Mouse (Mus musculus) hindbrain, embryonic 11.5 days (tissue): ENCODE measurements at regions not wholly inside any gene's neighbourhood (a gene's known extent, or its start where the extent isn't known, plus 50 kb on each side); places are given as distances from the start of the nearest gene placed in this dataset.

Experiments
- ATAC-seq: fragments of 200-750 bp; cut with Nextera tagmentation; 2 replicates; pipeline ENCODE4 v1.8.0; 2017; ENCODE audit warnings: mild to moderate bottlenecking, moderate TSS enrichment, moderate library complexity; ENCODE audit not compliant: low FRiP score
- DNase-seq: peaks from one replicate; pipeline ENCODE4 v3.0.0-alpha.2; 2015; ENCODE audit warnings: low spot score
- H3K27ac ChIP-seq: fragments of 300-500 bp; sonication (generic); 2 replicates; pipeline ENCODE4 v1.5.1; 2014; ENCODE audit warnings: mild to moderate bottlenecking, low read depth, low read length
- H3K27me3 ChIP-seq: fragments of 300-500 bp; sonication (generic); 2 replicates; pipeline ENCODE4 v1.6.1; 2014; ENCODE audit warnings: mild to moderate bottlenecking, low read length, moderate library complexity, mixed read lengths; ENCODE audit not compliant: control insufficient read depth, insufficient read depth
- H3K36me3 ChIP-seq: fragments of 300-500 bp; sonication (generic); 2 replicates; pipeline ENCODE4 v1.6.1; 2014; ENCODE audit warnings: mild to moderate bottlenecking, low read length, moderate library complexity, mixed read lengths; ENCODE audit not compliant: control insufficient read depth, insufficient read depth
- H3K4me1 ChIP-seq: fragments of 300-500 bp; sonication (generic); replicated peaks from 2 replicates; pipeline ENCODE4 v1.6.1; 2014; ENCODE audit warnings: low read length, mixed read lengths; ENCODE audit not compliant: control insufficient read depth, insufficient read depth
- H3K4me2 ChIP-seq: fragments of 300-500 bp; sonication (generic); replicated peaks from 2 replicates; pipeline ENCODE4 v1.6.1; 2014; ENCODE audit warnings: mild to moderate bottlenecking, low read depth, low read length
- H3K4me3 ChIP-seq: fragments of 300-500 bp; sonication (generic); 2 replicates; pipeline ENCODE4 v1.5.1; 2014; ENCODE audit warnings: low read depth, low read length
- H3K9ac ChIP-seq: fragments of 300-500 bp; sonication (generic); 2 replicates; pipeline ENCODE4 v1.6.1; 2014; ENCODE audit warnings: low read depth, low read length
- H3K9me3 ChIP-seq: fragments of 300-500 bp; sonication (generic); 2 replicates; pipeline ENCODE4 v1.6.1; 2016; ENCODE audit warnings: low read length; ENCODE audit not compliant: control insufficient read depth
- WGBS: fragments of 180-500 bp; shearing (Covaris S2); extraction: QIAGEN DNeasy Blood & Tissue Kit; methylation state at CpG from one replicate; pipeline ENCODE4 v1.1.7; 2014; 5-methylcytosine and 5-hydroxymethylcytosine counted together

DNA sequence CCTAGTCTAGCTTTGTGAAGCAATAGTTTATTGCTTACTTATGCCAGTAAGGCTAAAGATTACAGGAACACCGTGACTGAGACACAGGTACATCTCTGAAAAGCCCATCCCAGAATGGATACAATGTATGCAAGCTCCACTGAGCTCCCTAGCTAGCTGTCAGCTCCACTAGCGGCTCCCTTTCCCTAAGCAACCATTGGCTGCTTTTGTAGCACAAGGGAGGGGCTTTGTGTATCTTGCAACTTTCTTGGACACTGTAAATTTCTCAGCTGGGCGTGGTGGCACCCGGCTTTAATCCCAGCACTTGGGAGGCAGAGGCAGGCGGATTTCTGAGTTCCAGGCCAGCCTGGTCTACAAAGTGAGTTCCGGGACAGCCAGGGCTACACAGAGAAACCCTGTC, 254.6 kb downstream of the Sipa1l2 start:
- no peaks in the 10 kb centered on the region for H3K36me3 ChIP-seq
- no peaks in the 10 kb centered on the region for H3K27me3 ChIP-seq
- no peak for ATAC-seq
- H3K4me3 ChIP-seq, result no peak overlapping the region
- WGBS, result 79% methylated on average over 6 of the region's 6 CpGs
- DNase-seq, result no peak
- H3K4me1 ChIP-seq, result no peaks in the 10 kb centered on the region
- H3K9me3 ChIP-seq, result no peaks in the 10 kb centered on the region
- no peak overlapping the region for H3K9ac ChIP-seq
- no peak overlapping the region for H3K27ac ChIP-seq
- H3K4me2 ChIP-seq, result no peak overlapping the region

DNA sequence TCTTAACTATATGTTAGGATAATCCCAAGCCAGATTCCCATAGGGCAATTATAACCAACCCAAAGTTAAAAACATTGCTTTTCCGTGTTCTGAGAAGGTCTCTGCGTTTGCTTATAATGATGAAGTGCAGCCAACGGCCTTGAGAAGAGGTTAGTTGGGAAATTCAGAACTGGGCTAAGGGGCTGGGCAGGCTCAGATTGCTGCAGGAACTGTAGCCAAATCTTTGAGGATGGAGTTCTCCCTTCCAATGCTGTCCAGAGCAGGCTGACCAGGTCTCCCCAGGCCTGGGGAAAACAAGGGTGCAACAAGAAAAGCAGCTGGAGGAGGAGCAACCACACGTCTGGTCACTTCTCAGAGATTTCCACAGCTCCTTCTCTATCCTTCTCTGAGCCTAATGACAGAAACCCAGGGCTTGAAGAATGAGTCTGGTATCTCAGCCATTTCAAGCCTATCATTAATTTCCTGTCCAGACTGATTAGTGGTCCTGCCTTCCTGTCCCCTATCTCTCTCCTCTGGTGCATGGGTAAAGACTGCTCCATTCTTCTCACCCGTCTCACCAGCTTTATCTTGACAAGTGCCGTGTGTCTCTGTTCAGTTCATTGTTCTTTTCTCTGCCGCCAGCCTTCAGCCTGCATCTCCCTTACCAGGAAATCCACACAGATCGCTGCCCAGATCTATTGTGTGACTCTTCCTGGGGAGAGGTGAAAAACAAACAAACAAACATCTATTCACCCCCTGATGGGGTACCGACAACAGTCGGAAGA, 255.2 kb downstream of the Sipa1l2 start:
- H3K4me1 ChIP-seq, result no peaks in the 10 kb centered on the region
- H3K27ac ChIP-seq, result no peak overlapping the region
- H3K9ac ChIP-seq, result no peak overlapping the region
- H3K4me2 ChIP-seq, result no peak overlapping the region
- H3K9me3 ChIP-seq, result no peaks in the 10 kb centered on the region
- no peaks in the 10 kb centered on the region for H3K27me3 ChIP-seq
- no peaks in the 10 kb centered on the region for H3K36me3 ChIP-seq
- 47% methylated on average over 10 of the region's 10 CpGs for WGBS
- H3K4me3 ChIP-seq, result no peak overlapping the region
- DNase-seq (no peak), ATAC-seq (no peak)

- DNase-seq (no peak), ATAC-seq (no peak)
- WGBS, result 68% methylated on average over 11 of the region's 11 CpGs
- no peak overlapping the region for H3K4me3 ChIP-seq
- no peaks in the 10 kb centered on the region for H3K4me1 ChIP-seq
- H3K27ac ChIP-seq, result no peak overlapping the region
- H3K9me3 ChIP-seq, result no peaks in the 10 kb centered on the region
- H3K36me3 ChIP-seq, result no peaks in the 10 kb centered on the region
- H3K27me3 ChIP-seq, result no peaks in the 10 kb centered on the region
- H3K4me2 ChIP-seq, result no peak overlapping the region
- H3K9ac ChIP-seq, result no peak overlapping the region
Observed at GRCm38 (mm10) chr8:125311228-125312053, 257.4 kb downstream of the Disc1 start.
